8 mouse cellular contexts compared by ENCODE assay signal in the genomic region with DNA sequence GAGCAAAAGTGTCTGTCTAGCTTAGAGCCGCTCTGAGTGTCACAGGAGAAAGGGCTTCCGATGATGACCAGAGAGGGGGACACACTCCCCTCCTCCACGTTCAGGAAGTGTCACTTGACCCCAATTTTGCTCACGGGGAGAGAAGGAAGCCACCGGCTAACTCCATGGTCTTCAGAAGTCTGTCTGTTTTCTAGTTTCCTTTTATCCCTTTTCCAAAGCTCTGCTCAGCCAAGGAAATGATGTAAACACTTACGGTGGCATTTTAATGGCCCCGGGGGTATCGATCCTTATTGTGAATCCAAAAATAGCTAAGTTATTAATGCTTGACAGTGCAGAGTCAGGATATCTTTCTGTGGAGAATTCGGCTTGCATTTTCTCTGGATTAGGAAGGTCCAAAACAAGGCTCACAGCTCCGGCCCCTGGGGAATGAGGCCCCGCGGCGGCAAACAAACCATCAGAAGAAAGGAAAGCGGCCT. TPM values are rescaled to one million over a fixed set of nuclear protein-coding genes. Genes with fewer than 3 reads are reported as not detected.
A peak's percentile ranks its signal among the peaks of the same experiment; 100 is the strongest.
DNase-seq lines count a peak whose midpoint lies in the region; ATAC-seq and TF ChIP-seq lines count a peak whose summit lies in the region.

No protein-coding gene starts in this region.

- WGBS in thymus, adult 2 months, result 51% methylated on average over 14 of the region's 14 CpGs
- WGBS in heart, embryonic 15.5 days, result 20% methylated on average over 14 of the region's 14 CpGs
- WGBS in liver, embryonic 14.5 days (ENCODE audit: insufficient replicate concordance), result 10% methylated on average over 14 of the region's 14 CpGs
- 13% methylated on average over 14 of the region's 14 CpGs for WGBS in stomach, embryonic 15.5 days

- H3K9me3 ChIP-seq in heart, embryonic 15.5 days (replicated peaks), result no peaks in the 10 kb centered on the region
- H3K9me3 ChIP-seq in liver, embryonic 14.5 days (ENCODE audit: control insufficient read depth, low read length), result no peaks in the 10 kb centered on the region
- H3K9me3 ChIP-seq in stomach, embryonic 15.5 days, result no peaks in the 10 kb centered on the region

- no peaks in the 10 kb centered on the region for H3K36me3 ChIP-seq in thymus, adult 2 months (ENCODE audit: control insufficient read depth, insufficient read depth, low read length)
- no peaks in the 10 kb centered on the region for H3K36me3 ChIP-seq in heart, embryonic 15.5 days
- no peaks in the 10 kb centered on the region for H3K36me3 ChIP-seq in liver, embryonic 14.5 days (replicated peaks; ENCODE audit: control insufficient read depth, insufficient read depth, low read depth)
- H3K36me3 ChIP-seq in stomach, embryonic 15.5 days, result no peaks in the 10 kb centered on the region

- no peak for TF ChIP-seq EP300 in liver, embryonic 14.5 days (IDR thresholded peaks at IDR 0.05; ENCODE audit: low read depth)

- DNase-seq in thymus, adult 2 months, result peak; percentile 21
- no peak for DNase-seq in thymus, adult 18-20 months
- DNase-seq in liver, embryonic 14.5 days (ENCODE audit: low read depth in 3 of 3, low spot score in 3 of 3), result no peak
- no peak for DNase-seq in cerebellum, postnatal 25 days
- DNase-seq in cerebellum, adult 9-10 months, result no peak
- no peak for DNase-seq in cerebellum, postnatal 10 days

- no peaks in the 10 kb centered on the region for H3K27me3 ChIP-seq in thymus, adult 2 months (ENCODE audit: control insufficient read depth, insufficient read depth, low read length)
- peaks cover 51% of the 10 kb centered on the region for H3K27me3 ChIP-seq in heart, embryonic 15.5 days
- H3K27me3 ChIP-seq in liver, embryonic 14.5 days (ENCODE audit: control insufficient read depth, insufficient read depth, low read length), result peaks cover 35% of the 10 kb centered on the region
- peaks cover 18% of the 10 kb centered on the region; the same call in 1 of the 2 replicates for H3K27me3 ChIP-seq in stomach, embryonic 15.5 days (replicated peaks)

- ATAC-seq in heart, embryonic 15.5 days (replicated peaks; ENCODE audit: insufficient number of reproducible peaks, insufficient read depth, low FRiP score, low read depth), result no peak
- no peak for ATAC-seq in liver, embryonic 14.5 days (ENCODE audit: insufficient read depth)
- ATAC-seq in stomach, embryonic 15.5 days (ENCODE audit: insufficient read depth, low FRiP score, low read depth), result no peak

- peaks cover 12% of the 10 kb centered on the region for H3K4me1 ChIP-seq in thymus, adult 2 months (replicated peaks; ENCODE audit: control insufficient read depth, insufficient read depth, low read length)
- peaks cover 20% of the 10 kb centered on the region for H3K4me1 ChIP-seq in heart, embryonic 15.5 days (replicated peaks)
- no peaks in the 10 kb centered on the region for H3K4me1 ChIP-seq in liver, embryonic 14.5 days (replicated peaks; ENCODE audit: control insufficient read depth in 2 of 2, insufficient read depth in 2 of 2, low read length in 1 of 2)
- H3K4me1 ChIP-seq in stomach, embryonic 15.5 days, result peaks cover 16% of the 10 kb centered on the region

- 0 out of 2 replicates have a peak overlapping the region, but pooled peaks have one; percentile 60 for H3K4me3 ChIP-seq in thymus, adult 2 months (ENCODE audit: control insufficient read depth, insufficient read depth, low read length)
- peak overlapping the region; percentile 49 for H3K4me3 ChIP-seq in heart, embryonic 15.5 days
- no peak overlapping the region for H3K4me3 ChIP-seq in liver, embryonic 14.5 days (ENCODE audit: insufficient read depth in 1 of 2, low read depth in 2 of 2, low read length in 2 of 2)
- peak overlapping the region; percentile 39 for H3K4me3 ChIP-seq in stomach, embryonic 15.5 days (replicated peaks)

- H3K27ac ChIP-seq in thymus, adult 2 months (ENCODE audit: control insufficient read depth, insufficient read depth, low read length), result no peak overlapping the region
- H3K27ac ChIP-seq in heart, embryonic 15.5 days, result no peak overlapping the region
- no peak overlapping the region for H3K27ac ChIP-seq in liver, embryonic 14.5 days
- no peak overlapping the region for H3K27ac ChIP-seq in stomach, embryonic 15.5 days

- H3K4me2 ChIP-seq in heart, embryonic 15.5 days, result peak overlapping the region; percentile 72
- peak overlapping the region; percentile 52; the same call in 1 of the 2 replicates for H3K4me2 ChIP-seq in liver, embryonic 14.5 days (ENCODE audit: low read depth)
- H3K4me2 ChIP-seq in stomach, embryonic 15.5 days, result peak overlapping the region; percentile 58

- TF ChIP-seq POLR2A in thymus, adult 2 months (IDR thresholded peaks at IDR 0.05; ENCODE audit: control insufficient read depth, extremely low read depth, insufficient read depth, low read length, poor library complexity), result no peak

- no peak for TF ChIP-seq CTCF in thymus, adult 2 months (IDR thresholded peaks at IDR 0.05; ENCODE audit: borderline replicate concordance, control insufficient read depth, extremely low read depth, insufficient read depth, low read length, poor library complexity)
- TF ChIP-seq CTCF in liver, embryonic 14.5 days (IDR thresholded peaks at IDR 0.05; ENCODE audit: low read depth), result no peak

- no peak overlapping the region for H3K9ac ChIP-seq in heart, embryonic 15.5 days
- no peak overlapping the region for H3K9ac ChIP-seq in liver, embryonic 14.5 days (replicated peaks)
- no peak overlapping the region for H3K9ac ChIP-seq in stomach, embryonic 15.5 days

RNA-seq across cellular contexts. Expression of a gene that starts 54.3 kb away (rescaled TPM):
- polyA plus RNA-seq in thymus, adult 2 months (2012; rRNA removed), result 75.0 and 89.7 TPM in 2 replicates
- 6.6 and 7.3 TPM in 2 replicates for polyA plus RNA-seq in heart, embryonic 15.5 days (2015; fragmentation: Nextera tagmentation; extraction: Ambion mirVana)
- 3.4 and 3.7 TPM in 2 replicates for polyA plus RNA-seq in liver, embryonic 14.5 days (2012; rRNA removed)
- 2.4 and 2.6 TPM in 2 replicates for polyA plus RNA-seq in liver, embryonic 14.5 days (2014; fragmentation: Nextera tagmentation; extraction: Ambion mirVana)
- 11.6 and 12.2 TPM in 2 replicates for polyA plus RNA-seq in stomach, embryonic 15.5 days (2015; fragmentation: Nextera tagmentation; extraction: Ambion mirVana)

Comparison
In these comparisons a context has a peak if more than half of its experiments do, and no peak if none do; other contexts are left out.
1. H3K4me3 ChIP-seq: peak in thymus, adult 2 months (single experiment), heart, embryonic 15.5 days (single experiment) and stomach, embryonic 15.5 days (single experiment); none in liver, embryonic 14.5 days (0 of 2).
2. Peak in every context shown above with its lines, with median percentiles within 50 percentile points of each other: H3K4me2 ChIP-seq.